Mouse (Mus musculus) olfactory bulb, adult 2 months (tissue): ENCODE results near the gene Dut.

ENCODE experiments used
- CTCF ChIP-seq: fragments of 200-500 bp; IDR thresholded peaks from 2 replicates; pipeline ENCODE4 v1.5.1; 2012; ENCODE audit warnings: low read depth, mild to moderate bottlenecking, low read length, moderate library complexity; ENCODE audit not compliant: insufficient read depth
- POLR2A ChIP-seq: fragments of 200-500 bp; IDR thresholded peaks from 2 replicates; pipeline ENCODE4 v1.6.1; 2012; ENCODE audit warnings: mild to moderate bottlenecking, low read depth, low read length, moderate library complexity; ENCODE audit not compliant: insufficient read depth

DNA sequence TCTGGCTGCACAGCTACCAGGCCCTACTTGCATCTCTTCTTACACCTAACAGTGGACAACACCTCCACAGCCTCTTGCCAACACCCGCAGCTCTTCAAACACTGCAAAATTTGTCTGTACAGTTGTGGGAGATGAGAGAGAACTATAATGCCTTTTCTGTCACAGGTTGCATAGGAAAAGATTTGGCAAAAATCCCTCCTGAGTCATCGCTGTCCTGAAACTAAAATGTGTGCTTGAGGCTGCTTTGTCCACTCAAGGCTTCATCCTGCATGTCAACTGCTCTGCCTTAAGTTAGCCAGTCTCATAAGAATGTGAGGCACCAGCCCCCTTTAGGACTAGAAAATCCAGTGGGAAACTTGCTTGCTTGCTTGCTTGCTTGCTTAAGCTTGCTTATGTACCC is 12.9 kb upstream of the Dut start:
- TF ChIP-seq CTCF (no peak), POLR2A (no peak)
